Mouse (Mus musculus) common myeloid progenitor, adult 5-6 weeks (primary cell): ENCODE measurements around the gene Tnfrsf8. TPM values are rescaled to one million over a fixed set of nuclear protein-coding genes. Genes with fewer than 3 reads are reported as not detected.

ENCODE experiments used
- ATAC-seq: replicated peaks from 2 replicates; pipeline ENCODE4 v1.8.0; 2016; ENCODE audit warnings: low read depth, mild to moderate bottlenecking, moderate TSS enrichment, inconsistent platforms; ENCODE audit not compliant: poor library complexity, severe bottlenecking
- total RNA-seq: library from RNA; stranded (forward); fragments of 200-1000, 187-1606 nt; gene quantifications from 2 replicates; pipeline ENCODE4 v1.2.3, GENCODE M21; 2017

Tnfrsf8 gene
- total RNA-seq, 1 experiment from 2014 or later: 0.05 TPM

DNA sequence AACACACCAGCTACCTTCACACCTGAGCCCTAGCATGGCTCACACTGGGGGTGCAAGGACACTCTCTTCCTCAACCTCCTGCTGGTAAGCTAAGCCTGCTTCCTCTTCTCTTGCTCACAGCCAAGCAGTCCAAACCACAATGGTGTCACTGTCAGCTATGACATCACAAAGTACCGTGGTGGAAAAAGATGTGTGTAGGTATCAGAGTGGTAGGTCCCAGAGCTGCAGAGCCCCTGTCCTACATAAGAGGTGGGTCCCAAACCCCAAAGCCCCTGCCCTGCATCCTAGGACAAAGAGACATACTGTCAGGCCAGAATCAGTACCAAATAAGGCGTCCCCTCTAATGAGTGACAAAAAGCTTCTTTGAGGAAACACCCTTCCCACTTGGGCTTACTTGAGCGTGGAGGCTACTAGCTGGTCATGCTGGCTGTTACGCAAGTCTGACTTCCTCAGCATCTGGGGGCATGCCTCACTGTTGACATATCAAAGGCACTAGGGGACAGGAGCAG lies 74.2 kb downstream of the Tnfrsf8 start:
- ATAC-seq: peak; percentile 85

DNA sequence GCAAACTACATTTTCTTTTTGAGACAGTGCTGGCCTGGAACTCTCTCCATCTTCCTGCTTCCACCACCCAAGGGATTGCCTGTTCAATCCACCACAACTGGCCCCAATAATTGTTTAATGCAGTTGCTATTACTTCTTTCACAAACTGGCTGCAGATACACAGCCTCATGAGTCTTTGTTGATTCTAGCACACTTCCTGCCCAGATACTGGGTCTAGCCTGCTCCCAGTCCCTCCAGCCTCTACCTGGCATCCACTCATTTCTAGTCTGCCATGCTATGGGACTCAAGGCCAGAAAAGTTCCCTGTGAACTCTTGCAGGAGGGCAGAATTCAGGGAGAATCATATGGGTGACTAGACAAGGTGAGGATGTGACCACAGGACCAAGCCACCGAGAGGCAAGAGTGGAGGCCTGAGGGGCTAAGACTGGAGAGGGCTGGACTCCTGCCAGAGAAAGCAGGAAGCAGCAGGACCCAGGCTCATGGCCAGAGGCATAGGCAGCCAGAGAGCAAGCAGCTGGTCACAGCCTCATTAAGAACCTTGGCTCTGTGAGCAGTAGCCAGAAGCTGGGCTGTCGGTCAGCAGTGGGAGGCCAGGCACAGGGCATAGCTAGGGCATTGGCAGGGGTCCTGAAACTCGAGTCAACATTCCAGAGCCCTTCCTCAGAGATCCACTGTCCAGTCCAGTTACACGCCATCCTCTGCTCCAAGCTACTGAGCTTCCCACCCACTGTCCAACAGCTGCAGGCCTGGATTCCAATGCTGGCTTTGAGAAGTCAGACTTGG lies 75.7 kb downstream of the Tnfrsf8 start:
- peak; percentile 4; the same call in 1 of the 2 replicates for ATAC-seq

DNA sequence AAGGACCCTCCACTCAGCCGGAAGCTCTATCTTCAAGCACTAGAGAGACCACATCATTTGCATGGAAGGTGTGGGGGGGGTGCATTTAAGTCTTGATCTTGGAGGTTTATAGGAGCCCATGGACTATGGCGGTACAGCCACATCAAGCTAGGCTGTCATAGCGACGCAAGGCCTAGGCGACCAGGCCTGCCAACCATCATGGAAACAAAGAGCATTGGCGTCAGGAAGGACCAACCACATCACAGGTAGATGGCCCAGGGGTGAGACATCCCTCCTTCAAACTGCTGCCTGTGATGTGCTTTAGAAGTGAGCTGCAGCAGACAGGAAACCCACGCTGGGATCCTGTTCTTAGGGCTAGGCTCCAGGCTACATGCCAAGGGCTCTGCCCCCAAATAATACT lies 78.9 kb downstream of the Tnfrsf8 start:
- ATAC-seq: no peak

DNA sequence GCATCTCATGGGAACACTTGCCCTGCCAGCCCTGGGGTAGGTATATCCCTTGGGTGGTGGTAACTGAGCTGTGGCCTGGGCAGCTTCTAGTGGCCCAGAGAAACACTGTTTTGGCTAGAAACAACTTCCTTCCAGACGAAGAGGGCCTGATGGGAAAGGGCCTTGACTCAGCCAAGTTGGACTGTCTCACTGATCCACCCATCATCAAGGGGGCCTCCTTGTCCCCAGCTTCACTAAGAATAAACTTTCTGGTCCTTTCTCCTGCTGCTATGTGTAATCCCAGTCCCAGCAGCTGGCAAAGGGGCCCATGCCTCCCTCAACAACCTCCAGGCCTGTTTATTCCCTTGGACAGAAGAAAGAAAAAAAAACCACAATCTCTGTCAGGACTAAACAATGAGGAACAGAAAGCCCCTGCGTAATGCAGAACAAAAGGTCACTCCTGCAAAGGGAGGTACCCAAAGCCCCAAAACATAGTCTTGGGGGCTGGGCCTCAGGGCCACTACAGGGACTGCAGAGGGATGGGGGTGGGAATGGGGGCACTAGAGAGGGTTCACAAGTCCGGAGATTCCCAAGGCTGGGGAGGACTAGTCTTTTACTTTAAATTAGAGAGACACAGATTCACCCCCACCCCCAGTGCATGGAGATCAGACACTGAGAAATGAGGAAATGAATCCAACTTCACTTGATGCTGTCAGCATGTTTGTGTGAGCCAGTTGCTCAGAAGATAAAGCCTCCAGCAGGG lies 81.3 kb downstream of the Tnfrsf8 start:
- ATAC-seq: peak; percentile 52

DNA sequence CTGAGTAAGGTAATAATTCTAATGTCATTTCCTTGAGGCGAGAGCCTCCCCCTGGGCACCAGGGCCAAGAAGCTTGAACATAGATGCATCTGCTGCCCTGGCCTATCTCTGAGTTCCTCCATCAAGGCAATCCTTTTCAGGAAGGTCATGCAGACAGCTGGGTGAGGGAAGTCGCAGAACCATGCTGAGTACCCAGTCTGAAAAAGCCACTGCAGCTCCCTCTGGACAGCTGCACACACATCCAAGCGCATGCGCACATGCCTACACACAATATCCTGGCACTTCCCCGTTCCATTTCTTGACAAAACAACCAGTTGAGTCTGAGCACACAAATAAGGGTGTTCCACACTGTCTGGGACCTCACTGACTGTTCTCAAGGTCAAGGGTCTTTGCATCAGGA lies 83.2 kb downstream of the Tnfrsf8 start:
- no peak for ATAC-seq

DNA sequence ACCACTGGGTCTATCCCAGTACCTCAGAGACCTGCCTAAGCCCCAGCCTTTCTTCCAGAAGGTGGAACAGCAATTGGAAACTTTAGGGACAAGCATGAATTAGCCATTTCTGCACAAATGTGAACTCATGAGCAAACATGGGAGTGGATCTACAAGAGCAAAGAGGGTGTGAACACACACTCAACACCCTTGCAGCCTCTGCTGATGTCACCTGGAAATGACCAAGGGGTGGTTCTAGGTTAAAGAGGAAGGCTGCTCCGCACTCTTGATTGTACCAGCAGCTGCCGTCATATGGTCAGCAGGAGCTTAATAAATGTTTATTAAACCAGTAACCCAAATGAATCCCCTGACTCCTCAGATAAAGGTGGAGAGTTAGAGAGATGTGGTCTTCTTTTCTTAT lies 84.3 kb downstream of the Tnfrsf8 start:
- ATAC-seq: no peak

DNA sequence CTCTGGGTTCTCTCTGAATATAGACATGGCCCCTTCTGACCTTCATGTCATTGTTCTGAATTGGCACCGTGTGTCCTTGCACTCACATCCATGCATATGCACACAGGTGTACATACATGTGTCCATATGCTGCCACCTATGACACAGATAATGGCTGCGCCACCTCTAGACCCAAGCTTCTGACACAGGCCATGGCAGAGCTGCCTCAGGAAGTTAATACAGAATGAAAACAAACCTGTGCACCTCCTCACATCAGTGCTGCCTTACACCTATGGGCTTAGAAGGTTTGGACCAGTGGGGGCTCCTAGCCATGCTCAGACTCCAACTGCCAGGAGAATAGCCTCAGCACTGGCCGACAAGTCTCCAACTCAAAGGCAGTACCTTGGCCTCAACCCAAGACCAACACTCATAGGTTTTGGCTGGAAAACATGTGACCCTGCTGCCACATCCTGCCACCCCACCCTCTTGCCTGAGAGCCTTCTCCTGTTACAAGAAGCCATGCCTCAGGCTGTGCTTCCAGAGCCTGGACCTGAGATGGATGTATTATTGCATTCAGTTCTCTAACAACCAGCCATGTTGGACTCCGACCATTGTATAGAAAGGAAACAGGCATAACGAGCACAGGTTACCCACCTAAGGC lies 85.3 kb downstream of the Tnfrsf8 start:
- peak; percentile 37 for ATAC-seq

DNA sequence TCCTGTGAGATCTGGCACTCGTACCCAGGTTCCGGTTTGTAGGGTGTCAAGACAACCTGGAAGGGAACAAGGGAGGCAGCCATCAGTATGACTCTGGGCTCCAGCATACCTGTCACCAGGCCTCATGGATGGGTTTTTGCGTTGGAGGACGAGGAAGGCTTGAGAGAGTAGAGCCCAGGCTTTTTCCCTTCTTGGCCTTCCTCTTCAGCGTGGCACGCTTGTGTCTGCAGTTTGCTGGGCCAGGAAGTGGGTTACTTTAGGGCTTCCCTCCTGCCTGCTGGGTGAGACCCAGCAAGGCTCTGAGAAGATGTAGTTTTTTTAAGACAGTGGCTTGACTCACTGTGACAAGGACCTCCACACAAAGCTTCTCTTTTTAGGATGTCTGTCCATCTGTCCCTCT lies 85.9 kb downstream of the Tnfrsf8 start:
- peak; percentile 50 for ATAC-seq

DNA sequence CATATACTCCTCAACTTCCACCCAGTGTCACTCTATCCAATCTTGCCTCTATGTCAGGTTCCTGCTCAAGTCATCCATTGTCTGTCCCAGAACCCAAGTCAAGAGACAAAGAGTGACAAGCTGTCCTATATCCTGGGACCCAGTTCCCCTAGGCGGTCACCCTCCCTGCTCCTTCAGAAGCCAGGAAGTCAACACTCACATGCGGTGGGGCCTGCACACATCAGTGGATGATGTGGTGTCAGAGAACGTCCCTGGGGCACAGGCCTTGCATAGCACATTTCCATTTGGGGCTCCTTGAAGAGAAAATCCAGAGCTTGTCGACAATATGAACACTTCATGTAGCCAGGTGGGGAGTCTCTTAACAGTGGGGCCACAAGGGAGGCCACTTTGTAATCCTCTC lies 90.4 kb downstream of the Tnfrsf8 start:
- no peak for ATAC-seq

DNA sequence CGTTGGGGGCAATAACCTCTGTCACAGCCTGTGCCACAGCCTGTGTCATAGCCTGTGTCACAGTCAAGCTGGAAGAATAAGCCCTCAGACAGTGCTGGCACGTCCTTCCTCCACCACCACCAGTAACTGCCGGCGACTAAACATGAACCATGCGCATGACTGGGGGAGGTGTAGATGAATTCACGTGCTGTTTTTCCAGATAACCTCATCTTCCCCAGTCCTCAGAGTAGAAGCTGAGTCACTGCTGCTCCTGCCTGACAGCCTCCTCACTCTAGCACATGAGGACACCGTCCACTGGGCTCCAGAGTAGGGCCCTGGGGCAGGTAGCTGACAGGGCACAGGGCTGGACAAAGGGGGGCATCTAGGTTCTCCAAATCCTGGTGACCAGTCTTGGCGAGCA lies 92.9 kb downstream of the Tnfrsf8 start:
- ATAC-seq: peak; percentile 87

DNA sequence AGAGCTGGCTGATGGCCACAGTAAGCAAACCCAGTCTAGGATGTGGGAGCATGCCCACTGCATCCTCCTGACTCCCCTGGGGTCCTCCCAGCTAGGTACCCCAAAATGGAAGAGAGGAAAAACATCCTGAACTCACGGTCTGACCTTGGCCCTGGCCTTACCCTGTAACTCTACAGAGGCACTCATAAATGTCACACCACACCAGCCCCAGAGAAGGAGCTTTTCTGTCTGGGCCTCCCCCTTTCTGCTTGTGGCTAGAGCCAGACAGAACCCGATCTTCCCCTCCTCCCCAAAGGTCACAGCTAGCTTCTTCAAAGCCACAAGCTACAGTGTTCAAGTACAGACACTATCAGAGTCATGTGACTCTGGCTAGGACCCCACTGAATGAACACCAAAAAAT lies 93.6 kb downstream of the Tnfrsf8 start:
- ATAC-seq: peak; percentile 34

DNA sequence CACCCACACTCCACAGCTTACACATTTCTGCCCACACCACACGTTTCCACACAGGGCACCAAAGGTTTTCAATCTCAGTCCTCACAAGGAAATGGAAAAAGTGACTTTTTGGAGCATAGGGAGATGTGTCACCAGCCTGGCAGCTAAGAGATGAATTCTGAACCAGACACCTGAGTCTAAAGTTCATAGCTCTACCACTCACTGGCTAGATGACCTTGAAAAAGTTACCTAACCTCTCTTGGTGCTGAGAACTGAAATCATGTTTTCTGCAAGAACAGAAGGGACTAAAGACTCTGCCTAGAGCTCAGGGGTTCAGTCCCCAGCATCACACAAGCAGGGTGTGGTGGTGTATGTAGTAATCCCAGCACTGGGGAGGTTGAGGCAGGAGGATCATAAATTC lies 95.0 kb downstream of the Tnfrsf8 start:
- ATAC-seq: no peak

DNA sequence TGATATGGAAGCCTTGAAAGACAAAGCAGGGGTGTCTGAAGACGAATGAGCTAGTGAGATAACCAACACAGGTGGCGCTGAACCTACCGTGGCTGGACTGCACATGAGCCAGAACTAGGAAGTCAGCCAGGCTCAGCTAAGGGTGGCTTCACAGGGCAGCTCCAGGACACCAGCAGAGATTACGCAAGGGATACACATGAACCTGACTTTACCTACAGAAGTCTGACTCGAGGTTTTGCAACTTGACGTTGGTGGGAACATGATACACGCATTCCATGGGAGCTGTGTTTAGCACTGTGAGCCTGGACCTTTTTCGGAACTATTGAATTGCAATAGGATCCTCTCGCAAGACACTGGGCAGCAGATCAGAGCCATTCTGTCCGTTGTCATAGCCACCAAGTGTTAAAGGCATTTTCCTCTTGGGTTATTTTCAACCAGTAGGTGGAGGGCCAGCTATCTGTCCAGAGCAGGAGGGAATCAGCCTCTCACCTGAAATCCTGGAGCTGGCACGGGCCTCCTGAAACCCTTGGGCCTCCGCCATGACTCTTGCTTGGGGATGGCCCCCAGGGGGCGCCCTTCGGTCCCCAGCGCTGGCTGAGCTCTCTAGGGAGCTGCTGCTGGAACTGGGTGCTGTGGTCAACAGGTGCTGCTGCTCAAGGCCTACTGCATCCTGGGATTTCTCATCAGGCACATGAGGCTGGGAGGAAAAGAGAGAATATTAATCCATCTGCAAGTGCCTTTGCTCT lies 95.6 kb downstream of the Tnfrsf8 start:
- ATAC-seq: no peak

DNA sequence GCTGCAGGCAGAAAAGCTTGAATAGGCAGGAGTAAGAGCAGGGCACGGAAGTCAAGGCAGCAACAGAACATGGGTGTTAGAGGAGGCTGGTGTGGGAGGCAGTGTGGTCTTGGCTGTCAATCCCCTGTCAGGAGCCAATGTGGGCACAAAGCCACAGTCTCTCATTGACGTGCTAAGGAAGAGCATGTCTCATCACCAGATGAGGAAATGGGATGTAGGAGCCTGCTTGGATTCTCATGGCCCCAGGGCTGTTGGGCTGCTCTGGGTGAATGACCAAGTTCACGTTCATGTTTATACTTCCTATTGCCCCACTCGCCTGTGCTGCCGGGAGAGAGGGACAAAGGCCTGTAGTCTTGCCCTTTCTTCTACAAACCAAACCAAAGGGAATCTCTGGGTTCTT lies 97.1 kb downstream of the Tnfrsf8 start:
- no peak for ATAC-seq

Other genes with a start within 250 kb of the Tnfrsf8 start
- 26.6 and 41.7 TPM in 2 replicates for gene Vps13d, start 120.2 kb downstream of the Tnfrsf8 start, total RNA-seq
- 17.1 and 20.1 TPM in 2 replicates for gene Tnfrsf1b, start 68.3 kb downstream of the Tnfrsf8 start, total RNA-seq
- 0.05 and 0.78 TPM in 2 replicates for gene Zfp990, start 195.6 kb upstream of the Tnfrsf8 start, total RNA-seq